Mouse (Mus musculus): ENCODE results near the gene Gm20696.

Gm20696 gene

DNA sequence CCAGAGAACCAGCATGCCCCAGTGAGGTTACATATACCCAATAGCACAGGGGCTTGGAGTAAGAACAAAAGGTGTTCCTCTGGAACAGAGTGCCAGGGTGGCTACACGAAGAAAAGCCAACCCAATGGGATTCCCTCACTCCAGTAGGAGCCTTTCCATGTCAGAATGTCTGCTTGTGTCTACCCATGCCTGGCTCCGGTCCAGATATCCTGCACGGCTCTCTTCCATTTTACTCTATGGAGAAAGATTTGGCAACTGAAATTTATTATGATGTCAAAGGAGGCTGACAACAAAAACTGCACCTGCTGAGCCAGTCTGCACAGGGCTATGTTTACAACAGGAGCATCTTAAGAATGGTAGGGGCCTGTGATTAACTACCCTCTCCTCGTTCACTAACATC, 377.4 kb downstream of the Gm20696 start:
- DNase-seq (ENCODE audit: low read depth, low spot score): no peak

GRCm38 (mm10) chr6:99285026-99285425, 381.6 kb downstream of the Gm20696 start:
- no peak for DNase-seq (ENCODE audit: low read depth, low spot score)

GRCm38 (mm10) chr6:99284019-99284418, 382.6 kb downstream of the Gm20696 start:
- no peak for DNase-seq (ENCODE audit: low read depth, low spot score)

DNA sequence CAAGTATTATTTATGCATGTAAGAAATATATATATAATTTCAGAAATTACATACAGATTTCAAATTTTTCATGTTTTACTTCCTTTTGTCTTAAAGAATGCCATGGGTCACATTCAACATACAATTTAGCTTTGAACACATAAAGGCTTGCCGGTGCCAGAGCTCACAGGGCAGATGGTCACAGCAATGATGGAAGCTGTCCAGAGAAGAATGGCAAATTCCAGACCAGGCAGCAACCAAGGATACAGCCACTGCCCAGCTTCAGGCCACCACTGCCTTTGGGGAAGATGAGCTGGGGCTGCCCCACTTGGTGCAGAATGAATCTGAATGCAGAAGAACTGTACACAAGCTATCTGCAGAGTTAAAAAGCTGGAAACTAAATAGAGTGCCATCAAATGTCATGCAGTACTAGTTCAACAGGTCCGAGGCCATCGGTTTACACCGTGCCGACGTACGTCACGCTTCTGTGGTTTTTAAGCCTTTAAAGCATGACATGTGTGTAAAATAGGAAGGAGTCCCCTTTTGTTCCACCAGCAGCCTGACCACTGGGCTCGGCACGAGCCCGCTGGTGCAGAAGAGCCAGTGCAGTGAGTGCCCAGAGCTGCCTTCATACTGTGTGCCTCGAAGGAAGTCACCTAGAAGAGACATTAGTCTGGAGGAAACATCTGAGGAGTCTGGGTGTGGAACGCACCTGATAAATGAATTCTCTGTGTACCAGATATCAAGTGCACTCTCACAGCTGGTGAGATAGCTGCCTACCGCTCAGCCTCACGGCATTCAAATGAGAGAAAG, 383.5 kb downstream of the Gm20696 start:
- no peak for DNase-seq (ENCODE audit: low read depth, low spot score)

DNA sequence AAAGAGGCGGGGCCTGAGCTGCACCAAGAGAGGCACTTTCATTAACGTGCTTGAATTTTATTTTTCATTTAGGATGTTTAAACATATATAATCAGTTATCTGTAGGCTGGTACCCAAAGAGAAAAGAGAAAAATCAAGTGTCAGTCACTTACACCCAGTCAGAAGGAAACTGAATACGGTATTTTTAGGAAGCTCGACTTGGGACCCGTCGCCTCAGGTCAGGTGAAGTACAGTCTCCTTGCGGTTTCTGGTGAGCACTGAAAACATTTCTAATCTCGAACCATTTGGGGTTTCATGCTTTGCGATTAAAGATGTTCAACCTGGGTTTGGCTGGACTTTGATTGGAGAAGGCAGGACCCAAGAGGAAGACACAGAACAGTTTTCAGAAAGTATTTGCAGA, 385.2 kb downstream of the Gm20696 start:
- DNase-seq (ENCODE audit: low read depth, low spot score): no peak

DNA sequence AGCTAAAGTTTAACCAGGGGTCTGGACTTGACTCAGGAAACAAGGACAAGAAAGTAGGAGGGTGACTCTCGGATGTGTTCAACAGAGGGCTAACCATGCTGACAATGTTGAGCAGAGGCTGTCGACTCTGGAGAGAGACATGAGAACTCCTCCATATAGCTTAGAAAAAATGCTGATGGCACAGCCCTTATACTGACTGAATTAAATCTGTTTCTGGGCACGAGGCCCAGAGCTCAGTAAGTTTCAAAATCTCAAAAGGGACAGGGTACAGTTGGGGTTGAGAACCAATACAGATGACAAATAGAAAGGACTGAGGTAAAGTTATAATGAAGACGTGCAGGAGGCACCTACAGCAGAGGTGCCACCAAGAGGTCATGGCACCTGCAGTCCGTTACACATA, 386.0 kb downstream of the Gm20696 start:
- no peak for DNase-seq (ENCODE audit: low read depth, low spot score)

- DNase-seq (ENCODE audit: low read depth, low spot score): no peak
Observed at GRCm38 (mm10) chr6:99277251-99277650, 389.3 kb downstream of the Gm20696 start.

GRCm38 (mm10) chr6:99276297-99276653, 390.3 kb downstream of the Gm20696 start:
- DNase-seq (ENCODE audit: low read depth, low spot score): no peak

- no peak for DNase-seq (ENCODE audit: low read depth, low spot score)
Observed at GRCm38 (mm10) chr6:99275381-99276296, 391.0 kb downstream of the Gm20696 start.

- no peak for DNase-seq (ENCODE audit: low read depth, low spot score)
Observed at GRCm38 (mm10) chr6:99274667-99275066, 391.9 kb downstream of the Gm20696 start.

DNA sequence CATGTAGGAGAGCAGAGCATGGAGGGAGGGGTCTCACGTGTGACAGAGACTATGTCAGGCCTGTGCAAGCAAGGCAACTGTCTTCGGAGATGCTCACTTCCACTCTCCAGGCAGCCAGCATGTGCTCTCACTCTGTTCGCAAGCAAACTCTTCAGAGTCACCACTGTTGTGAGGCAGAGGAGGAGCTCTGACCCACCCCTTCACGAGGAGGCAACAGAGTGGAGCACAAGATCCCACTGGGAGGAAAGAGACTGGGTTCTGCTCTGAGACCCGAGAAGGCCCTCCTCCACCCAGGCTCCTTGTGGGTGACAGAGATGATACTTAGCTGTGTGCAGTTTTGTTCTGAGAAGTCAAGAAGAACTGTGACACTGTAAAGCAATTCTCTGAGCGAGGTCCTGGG, 392.4 kb downstream of the Gm20696 start:
- DNase-seq (ENCODE audit: low read depth, low spot score): no peak

DNA sequence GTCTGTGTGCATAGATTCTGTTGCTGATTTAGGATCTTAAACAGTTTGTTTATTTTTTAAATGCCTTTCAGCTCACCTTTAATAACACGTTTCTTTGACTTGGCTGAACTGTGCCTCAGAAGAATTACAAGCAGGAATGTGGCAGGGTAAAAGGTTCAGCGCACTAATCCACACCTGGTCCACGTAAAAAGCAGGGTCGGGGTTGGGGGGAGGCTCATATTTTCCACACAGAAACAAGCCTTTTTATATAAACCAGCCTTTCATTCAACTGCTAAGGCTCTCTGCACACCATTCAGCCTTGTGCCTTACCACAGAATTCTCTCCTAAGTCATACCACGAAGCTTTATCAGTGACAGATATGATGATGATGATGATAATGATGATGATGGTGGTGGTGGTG, 393.4 kb downstream of the Gm20696 start:
- no peak for DNase-seq (ENCODE audit: low read depth, low spot score)

GRCm38 (mm10) chr6:99272174-99272573, 394.4 kb downstream of the Gm20696 start:
- DNase-seq (ENCODE audit: low read depth, low spot score): no peak

DNA sequence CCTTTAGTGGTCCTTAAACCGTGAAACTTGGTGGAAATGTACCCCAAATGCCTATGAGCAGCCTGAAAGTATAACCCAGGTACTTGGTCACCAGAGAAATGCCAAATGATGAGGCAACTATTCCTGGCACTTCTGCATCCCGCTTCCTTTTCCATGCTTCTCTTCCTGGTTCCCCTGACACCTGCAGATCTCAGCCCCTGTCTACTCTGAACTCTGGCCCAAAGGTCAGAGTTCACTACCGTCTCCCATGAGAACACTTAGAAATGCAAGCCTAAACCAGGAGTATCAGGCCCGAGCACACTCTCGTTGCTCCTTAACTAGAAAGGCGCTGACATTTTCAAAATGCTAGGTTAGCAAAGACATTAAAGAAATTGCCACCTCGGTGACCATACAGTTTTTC, 394.9 kb downstream of the Gm20696 start:
- DNase-seq (ENCODE audit: low read depth, low spot score): no peak

GRCm38 (mm10) chr6:99269921-99270320, 396.7 kb downstream of the Gm20696 start:
- no peak for DNase-seq (ENCODE audit: low read depth, low spot score)

DNA sequence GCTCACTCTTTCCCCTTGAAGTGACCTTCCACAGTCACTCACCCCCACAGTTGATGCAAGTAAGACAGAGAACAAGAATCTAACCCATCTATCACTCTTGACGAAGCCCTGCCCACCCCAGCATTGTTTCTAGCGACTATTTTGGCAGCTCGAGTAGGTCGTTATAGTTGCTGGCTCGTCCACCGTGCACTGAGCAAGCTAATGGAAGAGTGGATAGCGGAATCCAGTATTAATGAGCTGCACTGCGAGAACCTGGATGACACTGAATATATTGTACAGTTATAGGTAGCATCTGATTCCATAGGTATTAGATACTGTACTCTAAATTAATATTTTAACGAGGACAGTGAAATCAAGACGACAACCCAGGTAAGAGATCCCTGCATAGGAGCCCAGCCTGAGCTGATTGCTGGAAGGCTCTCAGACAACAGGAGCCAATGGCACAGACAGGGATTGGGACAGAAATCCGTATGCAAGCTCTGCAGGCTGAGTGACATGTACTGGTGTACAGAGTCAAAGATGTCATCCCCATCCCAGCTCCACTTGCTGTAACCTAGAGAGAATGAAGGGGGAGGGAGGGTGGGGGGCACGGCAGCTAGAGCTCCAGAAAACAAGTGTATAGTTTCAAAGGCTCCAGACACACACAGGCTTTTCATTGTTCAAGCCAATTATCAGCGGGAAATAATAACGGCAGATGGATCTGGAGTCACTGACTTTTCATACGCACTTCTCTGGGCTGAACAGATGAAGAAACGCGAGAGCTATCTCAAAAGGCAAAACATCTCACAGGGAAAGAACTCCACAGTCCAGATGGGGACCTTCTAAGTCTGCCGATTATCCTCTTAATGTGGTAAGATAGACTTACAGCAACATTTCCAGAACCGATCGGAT, 398.2 kb downstream of the Gm20696 start:
- DNase-seq (ENCODE audit: low read depth, low spot score): no peak

GRCm38 (mm10) chr6:99265945-99266656, 400.5 kb downstream of the Gm20696 start:
- no peak for DNase-seq (ENCODE audit: low read depth, low spot score)

GRCm38 (mm10) chr6:99265173-99265572, 401.4 kb downstream of the Gm20696 start:
- no peak for DNase-seq (ENCODE audit: low read depth, low spot score)

GRCm38 (mm10) chr6:99264192-99265093, 402.2 kb downstream of the Gm20696 start:
- no peak for DNase-seq (ENCODE audit: low read depth, low spot score)

- DNase-seq (ENCODE audit: low read depth, low spot score): no peak
Observed at GRCm38 (mm10) chr6:99263886-99264185, 402.8 kb downstream of the Gm20696 start.

All from retina, postnatal 7 days (tissue).